Mouse (Mus musculus): ENCODE data around the gene Slc3a2. TPM values are rescaled to one million over a fixed set of nuclear protein-coding genes. Genes with fewer than 3 reads are reported as not detected.

The Slc3a2 gene
- total and polyA plus RNA-seq, 2 experiments from 2014 or later = 155 to 235 TPM

DNA sequence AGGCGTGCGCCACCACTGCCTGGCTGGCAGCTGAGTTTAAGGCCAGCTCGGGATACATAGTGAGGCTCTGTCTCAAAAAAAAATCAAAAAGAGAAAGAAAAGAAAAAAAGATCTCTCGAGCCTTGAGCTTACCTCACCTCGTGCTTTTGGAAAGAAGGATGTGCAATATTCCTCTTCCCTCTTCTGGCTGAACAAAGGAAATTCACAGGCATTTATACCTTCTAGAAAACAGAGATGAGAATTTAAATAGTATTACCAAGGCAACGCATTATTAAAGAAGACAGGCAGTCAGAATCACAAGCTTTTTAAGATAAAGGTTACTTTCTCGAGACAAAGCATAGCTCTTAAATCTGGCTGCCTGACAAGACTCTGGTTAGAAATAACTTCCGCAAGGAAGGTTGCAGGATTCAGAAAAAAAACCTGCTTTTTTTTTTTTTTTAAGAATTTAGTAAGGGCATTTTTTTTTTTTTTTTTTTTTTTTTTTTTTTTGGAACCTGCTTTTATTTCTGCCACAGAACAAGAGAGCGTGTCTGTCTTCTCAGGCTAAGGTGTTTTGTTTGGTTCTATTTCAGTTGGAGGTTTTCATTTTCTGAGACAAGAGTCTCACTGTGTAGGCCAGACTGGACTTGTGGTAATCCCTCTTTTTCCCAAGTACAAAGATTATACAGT lies 31.2 kb downstream of the Slc3a2 start:
- H3K4me2 ChIP-seq (ENCODE audit: low read depth, low read length) = no peak overlapping the region
- DNase-seq (ENCODE audit: low spot score) = no peak
- WGBS = 47% methylated on average over 9 of the region's 9 CpGs
- no peak overlapping the region for H3K9ac ChIP-seq (replicated peaks; ENCODE audit: low read length)
- no peaks in the 10 kb centered on the region for H3K36me3 ChIP-seq (ENCODE audit: insufficient read depth, low read length)
- H3K4me3 ChIP-seq (ENCODE audit: low read length) = no peak overlapping the region
- H3K4me1 ChIP-seq (ENCODE audit: insufficient read depth, low read length) = no peaks in the 10 kb centered on the region
- H3K9me3 ChIP-seq (ENCODE audit: low read length) = no peaks in the 10 kb centered on the region
- ATAC-seq = no peak
- peak overlapping the region; percentile 32; the same call in 1 of the 2 replicates for H3K27ac ChIP-seq
- no peaks in the 10 kb centered on the region for H3K27me3 ChIP-seq (ENCODE audit: insufficient read depth, low read length)
- TF ChIP-seq CTCF (IDR thresholded peaks at IDR 0.05; ENCODE audit: low read depth) = no peak

DNA sequence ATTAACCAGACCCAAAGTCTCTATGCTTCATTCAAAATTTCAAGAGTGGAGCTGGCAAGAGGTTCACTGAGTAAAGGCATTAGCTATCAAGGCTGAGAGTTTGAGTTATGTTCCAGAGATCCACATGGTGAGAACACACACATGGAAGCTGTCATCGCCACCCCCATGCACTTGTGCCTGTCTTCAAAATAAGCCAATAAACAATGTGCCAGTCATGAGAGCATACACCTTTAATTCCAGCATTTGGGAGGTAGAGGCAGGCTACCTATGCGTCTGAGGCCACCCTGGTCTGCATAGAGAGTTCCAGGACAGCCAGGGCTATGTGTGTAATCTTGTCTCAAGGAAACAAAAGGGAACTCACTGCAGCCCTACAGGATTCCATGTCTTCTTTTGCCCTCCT lies 39.5 kb downstream of the Slc3a2 start:
- Histone ChIP-seq H3K9ac (replicated peaks; ENCODE audit: low read length) (no peak overlapping the region), H3K36me3 (ENCODE audit: insufficient read depth, low read length) (no peaks in the 10 kb centered on the region), H3K4me1 (ENCODE audit: insufficient read depth, low read length) (no peaks in the 10 kb centered on the region), H3K4me3 (ENCODE audit: low read length) (no peak overlapping the region), H3K27me3 (ENCODE audit: insufficient read depth, low read length) (no peaks in the 10 kb centered on the region), H3K9me3 (ENCODE audit: low read length) (no peaks in the 10 kb centered on the region), H3K27ac (no peak overlapping the region), H3K4me2 (ENCODE audit: low read depth, low read length) (no peak overlapping the region)
- no peak for TF ChIP-seq CTCF (IDR thresholded peaks at IDR 0.05; ENCODE audit: low read depth)
- 66% methylated on average over 2 of the region's 2 CpGs for WGBS
- ATAC-seq (no peak), DNase-seq (ENCODE audit: low spot score) (no peak)

DNA sequence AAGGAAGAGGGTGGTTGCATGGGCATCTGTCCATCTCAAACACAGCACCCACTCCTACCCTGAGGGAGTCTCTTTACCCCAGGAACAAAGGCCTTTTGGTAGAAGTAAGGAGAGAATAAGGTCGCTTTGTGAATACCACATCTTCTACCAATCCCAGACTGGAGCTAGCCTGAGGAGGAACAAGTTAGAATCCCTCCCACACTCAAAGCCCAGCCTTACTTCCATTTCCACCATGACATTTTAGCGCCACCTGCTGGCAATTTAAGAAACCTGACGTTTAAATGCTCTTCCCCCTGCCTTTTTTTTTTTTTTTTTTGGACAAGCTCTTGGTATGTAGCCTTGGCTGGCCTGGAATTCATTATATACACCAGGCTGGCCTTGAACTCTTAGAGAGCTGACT lies 40.2 kb downstream of the Slc3a2 start:
- 0% methylated on average over 3 of the region's 3 CpGs for WGBS
- H3K27ac ChIP-seq = no peak overlapping the region
- peak; percentile 90 for TF ChIP-seq CTCF (IDR thresholded peaks at IDR 0.05; ENCODE audit: low read depth)
- no peak overlapping the region for H3K9ac ChIP-seq (replicated peaks; ENCODE audit: low read length)
- no peaks in the 10 kb centered on the region for H3K4me1 ChIP-seq (ENCODE audit: insufficient read depth, low read length)
- H3K36me3 ChIP-seq (ENCODE audit: insufficient read depth, low read length) = no peaks in the 10 kb centered on the region
- no peaks in the 10 kb centered on the region for H3K9me3 ChIP-seq (ENCODE audit: low read length)
- ATAC-seq = peak; percentile 83
- no peaks in the 10 kb centered on the region for H3K27me3 ChIP-seq (ENCODE audit: insufficient read depth, low read length)
- DNase-seq (ENCODE audit: low spot score) = peak; percentile 92
- no peak overlapping the region for H3K4me2 ChIP-seq (ENCODE audit: low read depth, low read length)
- no peak overlapping the region for H3K4me3 ChIP-seq (ENCODE audit: low read length)

DNA sequence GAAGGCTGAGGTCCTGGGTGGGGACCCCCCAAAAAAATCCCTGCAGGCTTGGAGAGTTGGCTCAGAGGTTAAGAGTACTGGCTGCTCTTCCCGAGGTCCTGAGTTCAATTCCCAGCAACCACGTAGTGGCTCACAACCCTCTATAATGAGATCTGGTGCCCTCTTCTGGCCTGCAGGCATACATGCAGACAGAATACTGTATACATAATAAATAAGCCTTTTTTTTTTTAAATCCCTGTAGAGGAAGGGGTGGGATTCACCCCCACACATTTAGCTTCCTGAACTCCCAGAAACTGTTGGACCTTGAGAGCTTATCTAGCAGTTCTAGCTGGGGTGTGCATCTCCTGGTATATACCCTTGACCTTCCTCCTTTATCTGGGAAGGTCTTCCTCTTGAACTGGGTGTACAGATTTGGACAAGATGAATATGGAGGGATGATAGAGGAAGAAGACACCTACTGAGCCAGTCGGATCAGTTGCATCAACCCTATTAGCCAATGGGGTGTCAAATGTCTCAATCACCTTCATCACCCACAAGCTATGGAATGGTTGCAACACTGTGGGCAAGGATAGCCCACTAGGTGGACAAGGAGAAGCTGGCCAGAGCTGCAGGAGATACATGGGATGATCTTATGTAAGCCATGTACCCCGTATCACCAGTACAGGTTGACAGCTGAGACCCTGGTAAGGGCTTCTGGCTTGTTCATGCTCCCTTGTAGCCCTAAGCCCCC lies 41.4 kb downstream of the Slc3a2 start:
- 94% methylated on average over 4 of the region's 4 CpGs for WGBS
- Histone ChIP-seq H3K4me2 (ENCODE audit: low read depth, low read length) (no peak overlapping the region), H3K9me3 (ENCODE audit: low read length) (no peaks in the 10 kb centered on the region), H3K27me3 (ENCODE audit: insufficient read depth, low read length) (no peaks in the 10 kb centered on the region), H3K9ac (replicated peaks; ENCODE audit: low read length) (no peak overlapping the region), H3K4me1 (ENCODE audit: insufficient read depth, low read length) (no peaks in the 10 kb centered on the region), H3K36me3 (ENCODE audit: insufficient read depth, low read length) (no peaks in the 10 kb centered on the region), H3K4me3 (ENCODE audit: low read length) (no peak overlapping the region), H3K27ac (no peak overlapping the region)
- peak; percentile 31; the same call in 1 of the 2 replicates for TF ChIP-seq CTCF (IDR thresholded peaks at IDR 0.05; ENCODE audit: low read depth)
- no peak for ATAC-seq
- no peak for DNase-seq (ENCODE audit: low spot score)

DNA sequence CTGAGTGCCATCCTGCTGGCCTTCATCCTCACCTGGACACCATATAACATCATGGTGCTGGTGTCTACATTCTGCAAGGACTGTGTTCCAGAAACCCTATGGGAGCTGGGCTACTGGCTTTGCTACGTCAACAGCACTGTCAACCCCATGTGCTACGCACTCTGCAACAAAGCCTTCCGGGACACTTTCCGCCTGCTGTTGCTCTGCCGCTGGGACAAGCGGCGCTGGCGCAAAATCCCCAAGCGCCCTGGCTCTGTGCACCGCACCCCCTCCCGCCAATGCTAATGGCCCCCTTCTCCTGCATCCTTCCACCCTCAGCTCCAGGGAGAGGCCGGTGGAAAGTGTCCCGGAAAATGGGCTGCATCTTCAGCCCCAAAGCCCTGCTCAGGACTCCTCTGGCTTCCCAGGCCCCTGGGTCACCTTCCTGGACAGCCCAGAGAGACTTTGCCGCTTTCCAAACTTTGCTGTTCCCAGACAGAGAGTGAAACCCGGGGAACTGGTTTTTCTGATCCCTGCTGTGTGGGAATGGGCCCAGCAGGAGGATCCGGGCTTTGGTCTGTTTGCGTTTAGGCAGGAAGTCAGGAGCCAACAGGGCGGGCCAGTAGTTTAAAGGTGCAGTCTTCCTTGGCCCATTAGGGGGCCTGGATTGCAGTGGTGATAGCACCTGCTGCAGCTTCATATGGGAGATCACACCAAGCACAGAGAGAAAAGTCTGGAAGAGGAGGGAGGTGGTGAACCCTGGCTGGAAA lies 44.0 kb downstream of the Slc3a2 start:
- DNase-seq (ENCODE audit: low spot score) (peak; percentile 7), ATAC-seq (no peak; the same call in 1 of the 2 replicates)
- Histone ChIP-seq H3K9me3 (ENCODE audit: low read length) (no peaks in the 10 kb centered on the region), H3K4me3 (ENCODE audit: low read length) (no peak overlapping the region), H3K4me2 (ENCODE audit: low read depth, low read length) (peak overlapping the region; percentile 23; the same call in 1 of the 2 replicates), H3K36me3 (ENCODE audit: insufficient read depth, low read length) (no peaks in the 10 kb centered on the region), H3K4me1 (ENCODE audit: insufficient read depth, low read length) (no peaks in the 10 kb centered on the region), H3K27me3 (ENCODE audit: insufficient read depth, low read length) (no peaks in the 10 kb centered on the region), H3K9ac (replicated peaks; ENCODE audit: low read length) (no peak overlapping the region), H3K27ac (peak overlapping the region; percentile 32; the same call in 1 of the 2 replicates)
- 32% methylated on average over 18 of the region's 18 CpGs for WGBS
- peak; percentile 16; the same call in 1 of the 2 replicates for TF ChIP-seq CTCF (IDR thresholded peaks at IDR 0.05; ENCODE audit: low read depth)

DNA sequence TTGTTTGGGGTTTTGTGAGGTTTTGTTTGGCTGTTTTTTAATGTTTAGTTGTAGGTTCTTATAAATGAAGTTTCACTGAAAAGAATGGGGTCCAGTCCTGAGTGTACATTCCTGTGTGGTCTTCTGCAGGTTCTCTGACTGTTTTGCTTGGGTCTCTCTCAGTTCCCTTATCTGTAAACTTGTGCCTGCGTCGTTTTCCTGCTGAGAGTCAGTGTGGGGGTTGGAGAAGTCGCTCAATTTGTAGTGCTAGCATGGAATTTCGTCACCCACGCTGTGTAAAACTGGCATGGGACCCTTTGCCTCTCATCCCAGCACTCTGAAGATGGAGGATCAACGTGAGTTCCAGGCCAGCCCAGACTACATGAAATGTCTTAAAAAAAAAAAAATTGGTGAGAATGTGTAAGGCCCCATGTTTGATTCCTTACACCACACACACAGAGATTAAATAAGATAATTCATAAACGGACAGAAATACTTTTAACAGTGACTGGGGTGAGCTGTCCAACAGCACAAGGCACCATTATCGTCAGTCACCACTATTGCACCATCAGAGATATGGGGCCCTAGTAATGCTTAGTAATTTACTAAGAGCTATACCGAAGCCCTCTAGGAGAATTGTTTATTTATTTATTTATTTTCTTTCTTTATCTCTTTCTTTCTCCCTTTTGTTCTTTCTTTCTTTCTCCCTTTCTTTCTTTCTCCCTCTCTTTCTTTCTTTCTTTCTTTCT lies 49.7 kb downstream of the Slc3a2 start:
- TF ChIP-seq CTCF (IDR thresholded peaks at IDR 0.05; ENCODE audit: low read depth) = no peak
- ATAC-seq = no peak
- H3K9ac ChIP-seq (replicated peaks; ENCODE audit: low read length) = no peak overlapping the region
- H3K9me3 ChIP-seq (ENCODE audit: low read length) = no peaks in the 10 kb centered on the region
- no peaks in the 10 kb centered on the region for H3K27me3 ChIP-seq (ENCODE audit: insufficient read depth, low read length)
- H3K36me3 ChIP-seq (ENCODE audit: insufficient read depth, low read length) = no peaks in the 10 kb centered on the region
- whole genome bisulfite sequencing = 74% methylated on average over 9 of the region's 9 CpGs
- no peak for DNase-seq (ENCODE audit: low spot score)
- H3K27ac ChIP-seq = no peak overlapping the region
- no peaks in the 10 kb centered on the region for H3K4me1 ChIP-seq (ENCODE audit: insufficient read depth, low read length)
- no peak overlapping the region for H3K4me3 ChIP-seq (ENCODE audit: low read length)
- H3K4me2 ChIP-seq (ENCODE audit: low read depth, low read length) = no peak overlapping the region

Measured in hindbrain, postnatal 0 days (tissue).